Mouse (Mus musculus): ENCODE results near the gene Aff1. TPM values are rescaled to one million over a fixed set of nuclear protein-coding genes. Genes with fewer than 3 reads are reported as not detected.

Gene Aff1
- polyA plus RNA-seq, 1 experiment = 23.3 TPM

- H3K4me1 ChIP-seq (ENCODE audit: control insufficient read depth, insufficient read depth, low read length) = no peaks in the 10 kb centered on the region
- H3K27ac ChIP-seq (ENCODE audit: insufficient read depth, low read length) = no peak overlapping the region
- H3K36me3 ChIP-seq (ENCODE audit: control insufficient read depth, insufficient read depth, low read length, poor library complexity, severe bottlenecking) = no peaks in the 10 kb centered on the region
- no peaks in the 10 kb centered on the region for H3K27me3 ChIP-seq (ENCODE audit: control insufficient read depth, insufficient read depth, low read length, poor library complexity, severe bottlenecking)
- no peak for TF ChIP-seq POLR2A (IDR thresholded peaks at IDR 0.05; ENCODE audit: insufficient read depth, low read length)
- TF ChIP-seq EP300 (IDR thresholded peaks at IDR 0.05; ENCODE audit: insufficient read depth, low read depth, low read length) = no peak
- TF ChIP-seq CTCF (IDR thresholded peaks at IDR 0.05; ENCODE audit: low read depth, low read length) = no peak
- H3K4me3 ChIP-seq (ENCODE audit: low read depth, low read length) = no peak overlapping the region
- no peak overlapping the region for H3K9ac ChIP-seq (ENCODE audit: low read depth, poor library complexity, severe bottlenecking)
- H3K9me3 ChIP-seq (replicated peaks; ENCODE audit: control insufficient read depth, insufficient read depth, low read length, poor library complexity, severe bottlenecking) = no peaks in the 10 kb centered on the region
These were observed 48.7 kb downstream of the Aff1 start for GRCm38 (mm10) chr5:103740903-103741246.

- H3K4me3 ChIP-seq (ENCODE audit: low read depth, low read length) = no peak overlapping the region
- no peak overlapping the region for H3K9ac ChIP-seq (ENCODE audit: low read depth, poor library complexity, severe bottlenecking)
- no peaks in the 10 kb centered on the region for H3K4me1 ChIP-seq (ENCODE audit: control insufficient read depth, insufficient read depth, low read length)
- H3K36me3 ChIP-seq (ENCODE audit: control insufficient read depth, insufficient read depth, low read length, poor library complexity, severe bottlenecking) = no peaks in the 10 kb centered on the region
- no peak for TF ChIP-seq POLR2A (IDR thresholded peaks at IDR 0.05; ENCODE audit: insufficient read depth, low read length)
- TF ChIP-seq EP300 (IDR thresholded peaks at IDR 0.05; ENCODE audit: insufficient read depth, low read depth, low read length) = no peak
- no peaks in the 10 kb centered on the region for H3K27me3 ChIP-seq (ENCODE audit: control insufficient read depth, insufficient read depth, low read length, poor library complexity, severe bottlenecking)
- H3K9me3 ChIP-seq (replicated peaks; ENCODE audit: control insufficient read depth, insufficient read depth, low read length, poor library complexity, severe bottlenecking) = no peaks in the 10 kb centered on the region
- no peak overlapping the region for H3K27ac ChIP-seq (ENCODE audit: insufficient read depth, low read length)
These were observed 49.3 kb downstream of the Aff1 start for GRCm38 (mm10) chr5:103741443-103741842.

GRCm38 (mm10) chr5:103741992-103742391 lies 49.8 kb downstream of the Aff1 start:
- no peak overlapping the region for H3K9ac ChIP-seq (ENCODE audit: low read depth, poor library complexity, severe bottlenecking)
- TF ChIP-seq EP300 (IDR thresholded peaks at IDR 0.05; ENCODE audit: insufficient read depth, low read depth, low read length) = no peak
- no peak for TF ChIP-seq CTCF (IDR thresholded peaks at IDR 0.05; ENCODE audit: low read depth, low read length)
- no peak for TF ChIP-seq POLR2A (IDR thresholded peaks at IDR 0.05; ENCODE audit: insufficient read depth, low read length)
- H3K4me3 ChIP-seq (ENCODE audit: low read depth, low read length) = no peak overlapping the region
- H3K27me3 ChIP-seq (ENCODE audit: control insufficient read depth, insufficient read depth, low read length, poor library complexity, severe bottlenecking) = no peaks in the 10 kb centered on the region
- H3K27ac ChIP-seq (ENCODE audit: insufficient read depth, low read length) = no peak overlapping the region
- peaks cover 3% of the 10 kb centered on the region for H3K9me3 ChIP-seq (replicated peaks; ENCODE audit: control insufficient read depth, insufficient read depth, low read length, poor library complexity, severe bottlenecking)
- no peaks in the 10 kb centered on the region for H3K4me1 ChIP-seq (ENCODE audit: control insufficient read depth, insufficient read depth, low read length)
- no peaks in the 10 kb centered on the region for H3K36me3 ChIP-seq (ENCODE audit: control insufficient read depth, insufficient read depth, low read length, poor library complexity, severe bottlenecking)

- no peak for TF ChIP-seq EP300 (IDR thresholded peaks at IDR 0.05; ENCODE audit: insufficient read depth, low read depth, low read length)
- no peak for TF ChIP-seq POLR2A (IDR thresholded peaks at IDR 0.05; ENCODE audit: insufficient read depth, low read length)
- TF ChIP-seq CTCF (IDR thresholded peaks at IDR 0.05; ENCODE audit: low read depth, low read length) = no peak
- no peak overlapping the region for H3K4me3 ChIP-seq (ENCODE audit: low read depth, low read length)
These were observed 52.4 kb downstream of the Aff1 start for GRCm38 (mm10) chr5:103744531-103744930.

GRCm38 (mm10) chr5:103745635-103746034 lies 53.5 kb downstream of the Aff1 start:
- Histone ChIP-seq H3K4me3 (ENCODE audit: low read depth, low read length) (no peak overlapping the region), H3K9me3 (replicated peaks; ENCODE audit: control insufficient read depth, insufficient read depth, low read length, poor library complexity, severe bottlenecking) (peaks cover 13% of the 10 kb centered on the region), H3K36me3 (ENCODE audit: control insufficient read depth, insufficient read depth, low read length, poor library complexity, severe bottlenecking) (no peaks in the 10 kb centered on the region), H3K27ac (ENCODE audit: insufficient read depth, low read length) (no peak overlapping the region), H3K9ac (ENCODE audit: low read depth, poor library complexity, severe bottlenecking) (no peak overlapping the region), H3K27me3 (ENCODE audit: control insufficient read depth, insufficient read depth, low read length, poor library complexity, severe bottlenecking) (peaks cover 2% of the 10 kb centered on the region; the same call in 1 of the 2 replicates), H3K4me1 (ENCODE audit: control insufficient read depth, insufficient read depth, low read length) (no peaks in the 10 kb centered on the region)
- no peak for TF ChIP-seq EP300 (IDR thresholded peaks at IDR 0.05; ENCODE audit: insufficient read depth, low read depth, low read length)
- TF ChIP-seq POLR2A (IDR thresholded peaks at IDR 0.05; ENCODE audit: insufficient read depth, low read length) = no peak
- no peak for TF ChIP-seq CTCF (IDR thresholded peaks at IDR 0.05; ENCODE audit: low read depth, low read length)

More at GRCm38 (mm10) chr5:103744531-103744930, 52.4 kb downstream of the Aff1 start:
- Histone ChIP-seq H3K27me3 (ENCODE audit: control insufficient read depth, insufficient read depth, low read length, poor library complexity, severe bottlenecking) (peaks cover 2% of the 10 kb centered on the region; the same call in 1 of the 2 replicates), H3K9ac (ENCODE audit: low read depth, poor library complexity, severe bottlenecking) (no peak overlapping the region), H3K4me1 (ENCODE audit: control insufficient read depth, insufficient read depth, low read length) (no peaks in the 10 kb centered on the region), H3K36me3 (ENCODE audit: control insufficient read depth, insufficient read depth, low read length, poor library complexity, severe bottlenecking) (no peaks in the 10 kb centered on the region), H3K27ac (ENCODE audit: insufficient read depth, low read length) (no peak overlapping the region), H3K9me3 (replicated peaks; ENCODE audit: control insufficient read depth, insufficient read depth, low read length, poor library complexity, severe bottlenecking) (peaks cover 13% of the 10 kb centered on the region)

GRCm38 (mm10) chr5:103746561-103747085 lies 54.4 kb downstream of the Aff1 start:
- Histone ChIP-seq H3K4me3 (ENCODE audit: low read depth, low read length) (no peak overlapping the region), H3K9ac (ENCODE audit: low read depth, poor library complexity, severe bottlenecking) (no peak overlapping the region), H3K27me3 (ENCODE audit: control insufficient read depth, insufficient read depth, low read length, poor library complexity, severe bottlenecking) (peaks cover 2% of the 10 kb centered on the region; the same call in 1 of the 2 replicates), H3K9me3 (replicated peaks; ENCODE audit: control insufficient read depth, insufficient read depth, low read length, poor library complexity, severe bottlenecking) (peaks cover 13% of the 10 kb centered on the region), H3K4me1 (ENCODE audit: control insufficient read depth, insufficient read depth, low read length) (no peaks in the 10 kb centered on the region), H3K36me3 (ENCODE audit: control insufficient read depth, insufficient read depth, low read length, poor library complexity, severe bottlenecking) (no peaks in the 10 kb centered on the region), H3K27ac (ENCODE audit: insufficient read depth, low read length) (no peak overlapping the region)
- TF ChIP-seq EP300 (IDR thresholded peaks at IDR 0.05; ENCODE audit: insufficient read depth, low read depth, low read length) (no peak), CTCF (IDR thresholded peaks at IDR 0.05; ENCODE audit: low read depth, low read length) (no peak), POLR2A (IDR thresholded peaks at IDR 0.05; ENCODE audit: insufficient read depth, low read length) (no peak)
